Mouse (Mus musculus) E14TG2a.4 (cell line): ENCODE data around the gene Nudt16l1.

Experiments used
- CTCF ChIP-seq: conservative IDR thresholded peaks from 2 replicates; pipeline ENCODE4 v1.5.1; 2014; ENCODE audit warnings: low read length
- NANOG ChIP-seq: IDR thresholded peaks from 2 replicates; pipeline ENCODE4 v1.6.1; 2014; ENCODE audit warnings: borderline replicate concordance, low read length, mixed read lengths

- TF ChIP-seq CTCF (no peak), NANOG (no peak)
Measured at GRCm38 (mm10) chr16:4894201-4894908, 44.2 kb upstream of the Nudt16l1 start.
